Mouse (Mus musculus) lung, adult 2 months (tissue): ENCODE data around the gene Kif6.

Source experiments
- CTCF ChIP-seq: fragments of 200-500 bp; IDR thresholded peaks from 2 replicates; pipeline ENCODE4 v1.5.1; 2011; ENCODE audit warnings: mild to moderate bottlenecking, low read length, control low read depth; ENCODE audit not compliant: insufficient read depth
- POLR2A ChIP-seq: fragments of 200-500 bp; IDR thresholded peaks from 2 replicates; pipeline ENCODE4 v1.6.1; 2011; ENCODE audit warnings: low read depth, mild to moderate bottlenecking, control low read depth, low read length, borderline replicate concordance; ENCODE audit errors: extremely low read depth

GRCm38 (mm10) chr17:49889629-49890028 is 274.7 kb downstream of the Kif6 start:
- TF ChIP-seq POLR2A (no peak), CTCF (no peak)
